Mouse (Mus musculus) cerebellum, adult 9-10 months (tissue): ENCODE results near the gene 1700067K01Rik.

ENCODE experiments used
- DNase-seq: peaks from one replicate; pipeline ENCODE4 v3.0.0; 2022

1700067K01Rik gene

DNA sequence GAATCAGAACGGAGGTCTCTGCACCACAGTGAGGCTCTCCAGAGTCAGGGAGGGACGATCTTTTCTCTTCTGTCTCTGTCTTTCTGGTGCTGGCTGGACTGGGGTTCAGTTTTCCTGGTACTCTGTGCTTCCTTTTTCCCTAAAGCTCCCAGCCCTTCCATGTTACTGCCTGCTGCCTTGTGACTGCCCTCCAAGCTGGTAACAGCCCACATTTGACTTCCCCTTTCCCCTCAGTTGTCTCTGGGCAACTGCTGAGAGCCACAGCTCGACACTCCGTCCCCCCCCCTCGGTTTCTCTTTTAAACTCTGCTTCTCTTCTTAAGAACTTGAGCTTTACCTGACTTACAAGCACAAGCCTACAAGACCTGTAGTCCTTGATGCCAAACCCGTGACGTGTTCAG is 12.1 kb upstream of the 1700067K01Rik start:
- no peak for DNase-seq

DNA sequence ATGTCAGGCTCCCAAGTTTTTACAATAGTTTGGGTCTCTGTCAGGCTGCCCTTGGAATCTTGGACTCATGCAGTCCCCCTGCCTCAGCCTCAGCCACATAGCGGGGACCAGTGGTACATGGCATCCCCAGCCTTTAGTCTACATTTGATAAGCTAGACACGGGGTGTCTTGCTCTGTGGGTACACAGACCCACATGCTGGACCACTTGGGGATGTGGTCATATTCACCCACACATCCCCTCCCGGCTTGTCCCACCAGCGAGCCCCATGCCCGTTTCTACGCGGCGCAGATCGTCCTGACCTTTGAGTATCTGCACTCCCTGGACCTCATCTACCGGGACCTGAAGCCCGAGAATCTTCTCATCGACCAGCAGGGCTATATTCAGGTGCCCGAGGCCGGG is 11.1 kb upstream of the 1700067K01Rik start:
- DNase-seq, result no peak

DNA sequence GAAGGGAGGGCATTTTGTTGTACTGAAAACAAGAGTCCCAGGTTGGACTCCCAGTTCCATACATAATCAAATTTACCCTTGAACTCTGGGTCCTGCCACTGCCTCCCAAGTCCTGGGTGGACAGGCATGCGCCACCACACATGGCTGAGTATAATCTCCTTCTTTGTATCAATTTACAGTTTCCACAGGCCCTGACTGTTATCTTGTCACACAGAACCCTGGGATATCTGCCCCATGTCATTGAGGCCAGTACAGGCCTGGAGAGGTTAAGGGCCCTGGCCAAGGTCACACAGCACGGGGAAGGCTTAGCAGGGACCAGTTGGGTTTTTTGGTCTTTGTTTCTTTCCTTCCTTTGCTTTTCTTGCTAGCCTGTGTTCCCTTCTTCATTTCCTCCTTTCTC is 8.8 kb upstream of the 1700067K01Rik start:
- DNase-seq, result no peak

DNA sequence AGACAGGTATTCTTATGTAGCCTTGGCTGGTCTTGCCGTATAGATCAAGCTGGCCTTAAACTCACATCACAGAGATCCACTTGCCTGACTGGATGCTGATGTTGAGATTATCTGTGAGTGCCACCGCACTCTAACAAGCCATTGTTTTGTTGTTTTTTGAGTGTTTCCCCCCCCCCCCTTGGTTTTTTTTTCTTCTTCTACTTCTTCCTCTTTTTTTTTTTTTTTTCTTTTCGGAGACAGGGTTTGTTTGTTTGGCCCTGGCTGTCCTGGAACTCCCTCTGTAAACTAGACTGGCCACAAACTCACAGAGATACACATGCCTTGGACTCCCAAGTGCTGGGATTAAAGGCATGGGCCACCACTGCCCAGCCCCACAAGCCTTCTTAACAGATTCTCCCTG is 7.3 kb upstream of the 1700067K01Rik start:
- DNase-seq, result no peak

DNA sequence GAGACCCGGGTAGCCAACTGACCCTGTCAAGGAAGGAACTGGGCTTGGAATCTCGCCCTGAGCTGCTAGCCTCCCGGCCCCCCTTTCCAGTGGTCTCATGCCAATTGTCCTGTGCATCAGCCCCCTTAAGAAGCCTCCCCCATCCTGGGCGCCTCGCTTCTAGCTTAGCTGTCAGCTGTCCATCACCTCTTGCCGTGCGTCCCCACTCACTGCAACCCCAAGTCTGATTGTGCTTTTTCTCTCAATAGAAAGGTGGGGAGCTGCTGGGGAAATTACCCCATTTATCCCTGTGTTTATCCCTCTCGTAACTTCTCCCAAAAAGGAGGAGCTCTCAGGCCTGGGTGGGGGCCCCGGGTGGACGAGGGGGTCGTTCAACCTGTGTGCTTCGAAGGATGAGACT is 5.3 kb upstream of the 1700067K01Rik start:
- DNase-seq, result peak; percentile 65

DNA sequence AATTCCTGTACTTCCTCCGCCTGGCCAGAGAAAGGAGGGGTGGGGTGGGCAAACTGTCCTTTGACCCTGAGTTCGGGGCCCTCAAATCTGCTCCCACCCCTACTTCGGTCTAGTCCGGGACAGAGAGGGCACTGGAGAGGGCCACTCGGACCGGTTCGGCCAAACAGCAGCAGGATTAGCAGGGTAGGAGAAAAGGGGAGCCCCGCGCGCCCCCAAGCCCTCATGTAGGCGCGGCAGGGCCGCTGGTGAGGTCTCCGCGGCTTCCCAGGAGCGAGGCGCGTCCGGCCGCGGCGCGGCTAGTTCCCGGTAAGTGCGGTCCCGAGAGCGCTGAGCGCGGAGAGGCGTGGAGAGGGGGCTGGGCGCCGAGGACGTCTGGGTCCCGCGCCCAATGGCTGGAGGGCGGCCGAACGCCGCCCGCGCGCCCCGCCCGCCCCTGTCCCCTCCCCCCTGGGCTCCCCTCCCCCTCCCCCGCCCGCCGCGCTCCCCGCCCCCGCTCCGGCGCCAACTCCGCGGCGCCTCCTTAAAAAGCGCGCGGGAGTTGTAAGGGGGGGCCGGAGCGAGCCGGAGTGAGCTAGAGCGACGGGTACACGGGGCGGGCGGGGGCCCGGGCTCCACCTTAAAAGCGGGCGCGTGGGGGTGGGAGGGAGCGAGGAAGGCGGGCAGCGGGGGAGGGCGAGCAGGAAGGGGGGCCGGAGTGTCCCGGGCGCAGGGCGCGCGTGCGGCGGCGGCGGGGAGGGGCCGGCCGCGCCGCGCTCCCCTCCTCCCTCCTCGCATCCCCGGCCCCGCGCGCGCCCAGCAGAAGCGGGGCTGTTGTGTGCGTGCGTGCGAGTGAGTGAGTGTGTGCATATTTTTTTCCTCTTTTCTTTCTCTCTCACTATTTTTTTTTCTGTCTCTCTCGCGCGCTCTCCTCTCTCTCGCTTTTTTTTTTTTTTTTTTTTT is 4.5 kb upstream of the 1700067K01Rik start:
- DNase-seq, result peak; percentile 77

DNA sequence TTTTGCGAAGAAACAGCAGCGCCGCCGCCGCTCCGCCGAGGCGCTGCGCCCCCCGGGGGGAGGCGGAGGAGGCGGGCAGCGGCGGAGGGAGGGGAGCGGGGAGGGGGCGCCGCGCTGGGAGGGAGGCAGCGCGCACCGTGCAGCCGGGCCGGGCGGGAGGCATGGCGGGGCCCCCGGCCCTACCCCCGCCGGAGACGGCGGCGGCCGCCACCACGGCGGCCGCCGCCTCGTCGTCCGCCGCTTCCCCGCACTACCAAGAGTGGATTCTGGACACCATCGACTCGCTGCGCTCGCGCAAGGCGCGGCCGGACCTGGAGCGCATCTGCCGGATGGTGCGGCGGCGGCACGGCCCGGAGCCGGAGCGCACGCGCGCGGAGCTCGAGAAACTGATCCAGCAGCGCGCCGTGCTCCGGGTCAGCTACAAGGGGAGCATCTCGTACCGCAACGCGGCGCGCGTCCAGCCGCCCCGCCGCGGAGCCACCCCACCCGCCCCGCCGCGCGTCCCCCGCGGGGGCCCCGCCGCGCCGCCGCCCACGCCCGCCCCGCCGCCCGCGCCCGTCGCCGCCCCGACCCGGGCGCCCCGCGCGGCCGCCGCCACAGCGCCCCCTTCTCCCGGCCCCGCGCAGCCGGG is 3.7 kb upstream of the 1700067K01Rik start, which contains the start of gene Samd1:
TSS of gene Samd1 (plus strand) at position 162 of the 631 bp plus-strand sequence.
- DNase-seq, result peak; percentile 57

DNA sequence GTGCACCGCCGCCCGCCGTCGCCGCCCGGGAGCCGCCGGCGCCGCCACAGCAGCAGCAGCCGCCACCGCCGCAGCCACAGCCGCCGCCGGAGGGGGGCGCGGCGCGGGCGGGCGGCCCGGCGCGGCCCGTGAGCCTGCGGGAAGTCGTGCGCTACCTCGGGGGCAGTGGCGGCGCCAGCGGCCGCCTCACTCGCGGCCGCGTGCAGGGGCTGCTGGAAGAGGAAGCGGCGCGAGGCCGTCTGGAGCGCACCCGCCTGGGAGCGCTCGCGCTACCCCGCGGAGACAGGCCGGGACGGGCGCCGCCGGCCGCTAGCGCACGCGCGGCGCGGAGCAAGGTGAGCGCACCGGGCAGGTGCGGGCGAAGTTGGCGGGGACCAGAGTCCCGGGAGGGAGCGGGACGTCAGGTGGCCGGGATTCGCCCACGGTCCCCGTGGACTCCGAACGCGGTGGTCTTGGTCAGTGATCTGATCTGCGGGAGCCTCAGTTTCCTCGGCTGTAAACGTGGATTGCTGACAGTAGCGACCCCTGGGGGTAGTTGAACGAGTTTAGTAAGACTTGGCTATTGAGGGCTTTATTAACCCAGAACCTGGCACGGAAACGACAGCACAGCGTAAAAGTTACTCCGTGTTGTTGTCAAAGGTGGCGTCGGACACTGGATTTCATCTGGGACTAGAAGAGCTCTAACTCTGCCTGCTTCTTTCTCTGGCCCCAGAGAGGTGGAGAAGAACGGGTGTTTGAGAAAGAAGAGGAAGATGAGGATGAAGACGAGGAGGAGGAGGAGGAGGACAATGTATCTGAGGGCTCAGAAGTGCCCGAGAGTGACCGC is 2.9 kb upstream of the 1700067K01Rik start:
- no peak for DNase-seq

DNA sequence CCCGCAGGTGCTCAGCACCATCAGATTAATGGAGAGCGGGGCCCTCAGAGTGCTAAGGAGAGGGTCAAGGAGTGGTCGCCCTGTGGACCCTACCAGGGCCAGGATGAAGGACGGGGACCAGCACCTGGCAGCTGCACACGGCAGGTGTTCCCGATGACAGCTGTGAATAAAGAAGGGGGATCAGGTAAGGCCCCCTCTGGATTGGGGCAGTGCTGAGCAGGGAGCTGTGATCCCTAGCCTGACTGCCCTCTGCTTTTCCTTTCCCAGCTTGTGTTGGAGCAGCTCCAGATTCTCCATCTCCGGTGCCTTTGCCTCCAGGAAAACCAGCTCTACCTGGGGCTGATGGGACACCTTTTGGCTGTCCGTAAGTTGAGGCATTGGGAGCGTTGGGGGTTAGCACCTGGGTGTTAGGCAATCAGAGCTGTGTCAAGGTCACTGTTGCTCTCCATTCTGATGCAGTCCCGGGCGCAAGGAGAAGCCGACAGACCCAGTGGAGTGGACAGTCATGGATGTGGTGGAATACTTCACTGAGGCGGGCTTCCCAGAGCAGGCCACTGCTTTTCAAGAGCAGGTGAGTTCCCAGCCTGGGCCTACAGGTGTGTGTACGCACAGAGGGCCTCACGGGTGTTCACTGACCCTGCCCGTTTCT is 2.1 kb upstream of the 1700067K01Rik start:
- peak; percentile 62 for DNase-seq

DNA sequence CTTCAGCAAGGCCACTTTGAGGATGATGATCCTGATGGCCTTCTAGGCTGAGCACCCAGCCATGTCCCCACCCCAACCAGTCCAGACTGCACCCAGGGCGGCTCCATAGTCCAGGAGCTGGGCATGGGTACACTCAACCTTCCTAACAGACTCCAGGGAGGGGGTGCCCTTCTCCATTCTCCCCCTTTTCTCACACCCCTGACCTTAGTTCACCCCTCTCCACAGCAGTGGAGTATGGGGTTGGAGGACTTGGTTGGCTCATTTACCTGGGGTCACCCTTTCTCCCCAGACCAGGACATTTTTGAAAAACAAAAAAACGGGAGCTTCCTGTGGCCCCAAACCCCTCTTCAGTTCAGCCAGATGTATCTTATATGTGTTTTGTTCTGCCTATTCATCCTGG is 1.5 kb upstream of the 1700067K01Rik start:
- DNase-seq, result peak; percentile 41

DNA sequence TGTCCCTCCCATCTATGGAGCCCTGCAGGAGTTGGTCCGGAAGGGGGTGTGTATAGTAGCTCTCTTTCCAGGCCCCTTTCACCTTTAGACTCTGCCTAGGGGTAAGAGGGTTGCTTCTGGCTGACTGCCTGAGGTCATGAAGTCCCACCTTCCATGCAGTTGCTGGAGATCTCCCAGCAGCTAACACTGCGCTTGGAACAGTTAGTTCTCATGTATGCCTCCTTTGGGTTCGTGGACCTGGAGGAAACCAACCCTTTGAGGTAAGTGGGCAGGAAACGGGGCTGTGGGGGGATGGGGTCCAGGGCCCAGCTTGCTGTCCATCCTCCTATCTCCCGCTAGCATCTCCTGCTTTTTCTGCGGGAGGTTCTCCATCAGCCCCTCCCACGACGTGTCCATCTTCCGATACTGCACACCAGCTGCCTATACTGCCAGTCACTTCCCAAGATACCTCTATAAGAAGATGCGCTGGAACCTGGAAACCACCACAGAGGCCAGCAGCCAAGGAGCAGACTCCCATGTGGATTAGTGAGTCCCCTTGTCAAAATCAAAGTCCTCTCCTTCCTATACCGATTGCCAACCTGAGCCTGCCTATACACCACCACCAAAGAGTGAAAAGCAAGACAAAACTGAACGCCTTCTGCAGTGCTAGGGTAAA is 1.8 kb downstream of the 1700067K01Rik start:
- peak; percentile 48 for DNase-seq

DNA sequence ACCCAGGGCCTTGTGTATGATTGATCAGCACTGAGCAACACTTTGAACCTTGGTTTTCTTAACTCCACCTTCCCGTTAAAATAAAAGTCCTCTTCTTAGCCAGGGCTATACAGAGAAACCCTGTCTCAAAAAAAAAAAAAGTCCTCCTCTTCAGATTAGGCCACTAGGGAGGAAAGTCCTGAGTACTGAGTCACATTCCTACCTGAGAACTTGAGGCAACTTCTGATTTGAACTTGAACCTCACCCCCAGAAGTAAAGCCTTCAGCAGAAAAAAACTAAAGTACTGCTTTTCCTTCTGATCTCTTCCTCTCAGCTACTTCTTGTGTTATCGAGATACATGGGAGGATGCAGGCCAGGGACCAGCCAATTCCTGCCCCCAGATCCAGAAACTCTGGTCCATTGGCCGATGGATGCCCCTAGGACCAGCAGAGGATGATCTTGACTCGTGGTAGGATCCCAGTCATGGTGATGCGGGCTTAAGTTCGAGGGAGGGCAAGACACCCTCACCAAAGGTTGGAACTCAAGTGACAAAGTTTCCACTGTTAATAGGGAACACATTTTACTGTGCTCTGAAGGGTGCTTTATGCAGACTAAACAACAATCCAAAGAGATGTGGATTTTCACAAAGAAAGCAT is 2.4 kb downstream of the 1700067K01Rik start:
- no peak for DNase-seq

DNA sequence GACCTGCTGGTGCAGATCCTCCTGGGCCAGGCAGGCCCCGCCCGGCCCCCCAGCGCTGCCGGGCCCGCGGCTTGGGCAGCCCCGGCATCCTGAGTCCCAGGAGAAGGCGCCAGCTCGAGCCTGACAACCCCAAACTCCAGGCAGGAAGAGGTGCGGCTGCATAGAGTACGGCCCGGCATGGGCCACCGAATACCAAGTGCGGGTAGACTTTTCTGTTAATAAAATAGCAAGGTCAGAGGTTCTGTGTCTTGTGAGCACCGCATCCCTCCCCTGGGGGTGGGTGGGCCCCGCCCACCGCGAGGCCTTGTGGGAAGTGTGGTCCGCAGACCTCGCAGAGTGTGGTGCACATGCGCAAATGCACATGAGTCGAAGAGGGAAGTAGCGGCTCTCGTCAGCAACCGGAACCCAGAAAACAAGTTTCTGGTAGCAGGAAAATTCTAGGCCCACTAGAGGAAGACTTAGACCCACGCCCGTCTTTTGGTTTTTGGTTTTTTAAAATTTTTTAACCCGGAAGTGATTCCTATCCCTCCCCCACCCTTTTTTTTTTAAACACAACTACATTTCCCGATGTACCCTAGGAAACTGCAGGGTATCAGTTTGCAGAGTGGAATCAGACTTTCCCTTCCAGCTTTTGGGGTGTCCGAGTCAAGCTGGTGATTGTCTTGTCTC is 3.4 kb downstream of the 1700067K01Rik start:
- DNase-seq, result peak; percentile 95

DNA sequence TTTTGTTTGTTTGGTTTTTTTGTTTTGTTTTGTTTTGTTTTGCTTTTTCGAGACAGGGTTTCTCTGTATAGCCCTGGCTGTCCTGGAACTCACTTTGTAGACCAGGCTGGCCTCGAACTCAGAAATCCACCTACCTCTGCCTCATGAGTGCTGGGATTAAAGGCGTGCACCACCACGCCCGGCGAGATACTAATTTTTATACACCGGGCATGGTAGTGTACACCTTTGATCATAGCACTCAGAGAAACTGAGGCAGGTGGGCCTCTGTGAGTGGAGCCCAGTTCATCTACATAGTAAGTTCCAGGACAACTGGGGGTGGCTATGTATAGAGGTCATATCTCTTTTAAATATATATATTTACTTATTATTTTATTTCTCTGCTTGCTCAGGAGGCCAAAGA is 4.2 kb downstream of the 1700067K01Rik start:
- DNase-seq, result peak; percentile 52

DNA sequence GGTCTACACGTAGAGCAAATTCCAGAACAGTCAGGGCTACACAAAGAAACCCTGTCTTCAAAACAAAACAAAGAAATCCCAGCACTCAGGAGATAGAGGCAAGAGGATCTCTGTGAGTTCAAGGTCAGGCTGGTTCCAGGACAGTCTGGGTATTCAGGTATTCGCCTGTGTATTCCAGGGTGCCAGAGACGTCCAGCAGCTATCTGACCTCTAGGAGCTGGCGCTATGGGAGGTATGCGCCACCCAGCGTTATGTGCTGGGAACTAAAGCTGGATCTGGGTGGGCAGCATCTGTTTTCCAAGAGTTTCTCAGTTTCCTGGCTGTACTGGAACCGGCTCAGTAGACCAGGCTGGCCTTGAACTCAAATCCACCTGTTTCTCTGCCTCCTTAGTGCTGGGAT is 7.1 kb downstream of the 1700067K01Rik start:
- no peak for DNase-seq

DNA sequence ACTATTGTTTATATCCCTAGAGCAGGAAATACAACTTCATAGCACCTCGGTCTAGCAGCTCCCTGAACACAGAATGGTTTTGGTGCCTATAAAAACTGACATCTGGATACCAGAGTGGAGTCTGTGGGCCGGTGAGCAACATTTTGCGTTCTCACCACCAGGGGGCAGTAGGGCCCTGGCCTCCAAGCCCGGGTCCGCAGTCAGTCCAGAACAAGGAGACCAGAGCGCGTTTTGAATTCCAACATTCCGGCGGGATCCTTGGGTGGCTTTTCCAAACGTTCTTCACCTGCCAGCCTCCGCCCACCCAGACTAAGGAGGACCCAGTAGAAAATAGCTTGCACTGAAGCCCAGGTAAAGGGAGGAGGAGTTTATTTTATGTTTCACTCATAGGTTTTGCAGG is 8.6 kb downstream of the 1700067K01Rik start:
- DNase-seq, result peak; percentile 86

DNA sequence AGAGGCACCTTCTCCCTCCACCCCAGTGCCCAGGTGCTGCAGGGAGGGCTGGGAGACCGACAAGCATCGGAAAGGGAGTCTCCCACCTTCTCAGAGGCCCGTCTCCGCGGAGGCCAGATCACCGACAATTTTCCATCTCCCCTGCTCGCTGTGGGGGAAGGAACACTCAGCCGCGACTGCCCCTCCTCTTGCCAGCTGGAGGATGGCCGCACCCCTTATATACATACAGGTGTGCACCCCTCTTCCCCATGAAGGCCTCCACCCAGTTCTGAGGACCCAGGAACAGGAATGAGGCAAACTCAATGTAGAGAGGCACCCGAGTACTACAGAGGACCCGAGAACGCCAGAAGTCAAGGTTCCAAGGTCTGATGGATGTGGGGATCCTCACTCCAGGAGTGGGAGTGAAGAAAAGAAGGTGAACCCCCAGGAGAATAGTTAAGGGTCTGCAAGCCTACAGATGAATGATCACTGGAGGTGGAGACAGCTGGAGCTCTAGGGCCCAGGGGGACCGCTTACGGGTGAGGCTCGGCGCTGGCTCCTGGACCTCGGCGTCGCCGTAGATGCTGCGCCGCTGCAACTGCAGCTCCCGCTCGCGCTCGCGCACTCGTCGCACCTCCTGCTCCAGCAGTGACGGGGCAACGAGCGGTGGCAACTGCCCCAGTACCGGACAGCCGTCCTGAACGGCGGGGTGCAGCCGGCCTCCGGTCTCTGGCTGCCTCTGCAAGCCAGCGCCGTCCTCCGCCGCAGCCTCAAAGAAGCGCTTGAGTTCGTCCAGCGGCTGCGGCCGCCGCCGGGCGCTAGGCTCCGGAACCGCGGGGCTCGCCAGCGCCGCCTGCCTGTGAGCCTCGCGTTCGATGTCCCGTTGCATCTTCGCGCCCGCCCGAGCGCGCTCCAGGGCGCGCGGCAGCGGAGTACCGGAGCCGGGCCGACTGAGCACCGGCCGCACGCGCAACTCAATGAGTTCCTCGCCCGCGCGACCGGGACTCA is 9.6 kb downstream of the 1700067K01Rik start:
- DNase-seq, result peak; percentile 51

DNA sequence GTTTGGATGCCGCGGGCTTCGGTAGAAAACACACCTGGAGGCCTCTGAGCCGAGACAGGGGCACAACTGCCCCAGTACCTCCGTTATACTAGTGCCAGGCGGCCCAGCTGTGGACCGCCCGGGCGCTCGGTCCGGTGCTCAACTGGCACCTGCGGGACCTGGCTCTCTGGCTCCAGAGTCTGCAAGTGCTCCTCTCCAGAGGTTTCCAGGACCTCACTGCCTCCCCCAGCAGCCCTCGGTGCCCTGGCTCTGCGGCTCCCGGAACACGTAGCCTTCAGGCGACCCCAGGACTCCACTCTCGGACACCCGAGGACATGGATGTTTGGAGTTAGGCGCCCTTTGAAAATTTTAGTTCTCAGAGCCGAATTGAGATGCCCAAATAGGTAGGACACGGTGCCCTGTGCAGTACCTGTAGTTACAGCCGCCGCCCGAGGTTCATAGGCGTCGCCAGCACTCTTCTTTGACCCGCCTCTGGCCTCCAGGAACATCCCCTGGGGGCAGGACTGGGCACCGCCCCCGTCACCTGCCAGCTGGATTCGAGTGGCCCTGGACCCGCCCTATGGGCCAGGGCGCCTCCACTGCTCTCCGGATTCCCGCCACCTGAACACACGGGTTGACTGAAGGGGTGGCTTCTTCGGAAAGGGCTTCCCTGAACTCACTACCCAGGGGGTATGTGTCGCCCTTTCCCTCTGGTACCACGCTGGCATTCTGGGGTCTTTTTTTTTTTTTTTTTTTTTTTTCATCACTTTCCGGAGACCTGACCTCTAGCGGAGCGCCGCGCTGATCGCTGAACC is 10.6 kb downstream of the 1700067K01Rik start, which contains the start of gene 2210011C24Rik:
TSS of gene 2210011C24Rik (minus strand) at position 467 of the 794 bp plus-strand sequence.
- DNase-seq, result peak; percentile 11
